ENCODE assay signal across 25 mouse cellular contexts in genomic region chr9:116115875-116116274, GRCm38 (mm10). TPM values are rescaled to one million over a fixed set of nuclear protein-coding genes. Genes with fewer than 3 reads are reported as not detected.
DNase-seq lines count a peak whose midpoint lies in the region; ATAC-seq and TF ChIP-seq lines count a peak whose summit lies in the region.
"Had no signal": no experiment of that assay in that cellular context is flagged by ENCODE, and none has a peak within 500 bp of the region (broad histone marks: within the 10 kb centered on the region; RNA-seq: fewer than 3 reads in every experiment).

No protein-coding gene starts in this region.

- peaks cover 8% of the 10 kb centered on the region; the same call in 1 of the 2 replicates for H3K36me3 ChIP-seq in embryonic facial prominence, embryonic 12.5 days
- H3K36me3 ChIP-seq in embryonic facial prominence, embryonic 10.5 days (replicated peaks): peaks cover 5% of the 10 kb centered on the region; the same call in 1 of the 2 replicates
- peaks cover 67% of the 10 kb centered on the region for H3K36me3 ChIP-seq in limb, embryonic 13.5 days
- peaks cover 16% of the 10 kb centered on the region; the same call in 1 of the 2 replicates for H3K36me3 ChIP-seq in limb, embryonic 10.5 days
- H3K36me3 ChIP-seq in embryonic facial prominence, embryonic 14.5 days (ENCODE audit: control insufficient read depth, insufficient read depth, low read length): peaks cover 50% of the 10 kb centered on the region; the same call in 1 of the 2 replicates
- peaks cover 55% of the 10 kb centered on the region for H3K36me3 ChIP-seq in limb, embryonic 14.5 days (ENCODE audit: control insufficient read depth, insufficient read depth, low read length)
- H3K36me3 ChIP-seq in midbrain, embryonic 14.5 days (ENCODE audit: control insufficient read depth, insufficient read depth, low read length): no peaks in the 10 kb centered on the region
- no peaks in the 10 kb centered on the region for H3K36me3 ChIP-seq in hindbrain, postnatal 0 days (ENCODE audit: insufficient read depth, low read length)
- H3K36me3 ChIP-seq: hindbrain, embryonic 13.5 days had no signal

- no peaks in the 10 kb centered on the region for H3K9me3 ChIP-seq in embryonic facial prominence, embryonic 12.5 days
- no peaks in the 10 kb centered on the region for H3K9me3 ChIP-seq in embryonic facial prominence, embryonic 10.5 days
- H3K9me3 ChIP-seq in limb, embryonic 13.5 days: no peaks in the 10 kb centered on the region
- no peaks in the 10 kb centered on the region for H3K9me3 ChIP-seq in limb, embryonic 10.5 days (replicated peaks)
- no peaks in the 10 kb centered on the region for H3K9me3 ChIP-seq in embryonic facial prominence, embryonic 14.5 days (ENCODE audit: control insufficient read depth, low read length)
- no peaks in the 10 kb centered on the region for H3K9me3 ChIP-seq in limb, embryonic 14.5 days (ENCODE audit: control insufficient read depth, low read length)
- no peaks in the 10 kb centered on the region for H3K9me3 ChIP-seq in midbrain, embryonic 14.5 days (ENCODE audit: control insufficient read depth, low read length)
- H3K9me3 ChIP-seq in hindbrain, postnatal 0 days (ENCODE audit: low read length): no peaks in the 10 kb centered on the region
- H3K9me3 ChIP-seq: heart, embryonic 10.5 days; hindbrain, embryonic 13.5 days had no signal

- 85% methylated on average over 7 of the region's 7 CpGs for WGBS in embryonic facial prominence, embryonic 12.5 days
- 92% methylated on average over 7 of the region's 7 CpGs for WGBS in embryonic facial prominence, embryonic 10.5 days
- 84% methylated on average over 7 of the region's 7 CpGs for WGBS in limb, embryonic 13.5 days
- 96% methylated on average over 7 of the region's 7 CpGs for WGBS in limb, embryonic 10.5 days
- 80% methylated on average over 7 of the region's 7 CpGs for WGBS in embryonic facial prominence, embryonic 14.5 days
- 75% methylated on average over 7 of the region's 7 CpGs for WGBS in limb, embryonic 14.5 days
- 92% methylated on average over 7 of the region's 7 CpGs for WGBS in midbrain, embryonic 14.5 days
- 93% methylated on average over 7 of the region's 7 CpGs for whole genome bisulfite sequencing in hindbrain, postnatal 0 days

- H3K4me2 ChIP-seq in embryonic facial prominence, embryonic 12.5 days (replicated peaks): no peak overlapping the region
- H3K4me2 ChIP-seq in limb, embryonic 13.5 days (replicated peaks): no peak overlapping the region
- H3K4me2 ChIP-seq in embryonic facial prominence, embryonic 14.5 days (ENCODE audit: low read depth, low read length): no peak overlapping the region
- H3K4me2 ChIP-seq in limb, embryonic 14.5 days (replicated peaks; ENCODE audit: low read depth, low read length, severe bottlenecking): no peak overlapping the region
- no peak overlapping the region for H3K4me2 ChIP-seq in midbrain, embryonic 14.5 days (ENCODE audit: low read length)
- no peak overlapping the region for H3K4me2 ChIP-seq in hindbrain, postnatal 0 days (ENCODE audit: low read depth, low read length)
- H3K4me2 ChIP-seq: hindbrain, embryonic 13.5 days had no signal

- H3K4me1 ChIP-seq in embryonic facial prominence, embryonic 12.5 days: peaks cover 14% of the 10 kb centered on the region
- peaks cover 5% of the 10 kb centered on the region for H3K4me1 ChIP-seq in embryonic facial prominence, embryonic 10.5 days
- H3K4me1 ChIP-seq in limb, embryonic 13.5 days: peaks cover 44% of the 10 kb centered on the region
- peaks cover 16% of the 10 kb centered on the region for H3K4me1 ChIP-seq in limb, embryonic 10.5 days
- peaks cover 7% of the 10 kb centered on the region; the same call in 1 of the 2 replicates for H3K4me1 ChIP-seq in embryonic facial prominence, embryonic 14.5 days (ENCODE audit: control insufficient read depth, insufficient read depth, low read length)
- H3K4me1 ChIP-seq in limb, embryonic 14.5 days (ENCODE audit: control insufficient read depth, insufficient read depth, low read length): peaks cover 21% of the 10 kb centered on the region
- H3K4me1 ChIP-seq in midbrain, embryonic 14.5 days (ENCODE audit: control insufficient read depth, insufficient read depth, low read length): no peaks in the 10 kb centered on the region
- no peaks in the 10 kb centered on the region for H3K4me1 ChIP-seq in hindbrain, postnatal 0 days (ENCODE audit: insufficient read depth, low read length)
- H3K4me1 ChIP-seq: hindbrain, embryonic 13.5 days had no signal

- H3K4me3 ChIP-seq in embryonic facial prominence, embryonic 12.5 days: no peak overlapping the region
- H3K4me3 ChIP-seq in embryonic facial prominence, embryonic 10.5 days: no peak overlapping the region
- H3K4me3 ChIP-seq in limb, embryonic 13.5 days: no peak overlapping the region
- H3K4me3 ChIP-seq in limb, embryonic 10.5 days: no peak overlapping the region
- H3K4me3 ChIP-seq in embryonic facial prominence, embryonic 14.5 days (ENCODE audit: low read depth, low read length): no peak overlapping the region
- no peak overlapping the region for H3K4me3 ChIP-seq in limb, embryonic 14.5 days (replicated peaks; ENCODE audit: low read length)
- H3K4me3 ChIP-seq in midbrain, embryonic 14.5 days (replicated peaks; ENCODE audit: low read depth, low read length): no peak overlapping the region
- no peak overlapping the region for H3K4me3 ChIP-seq in hindbrain, postnatal 0 days (ENCODE audit: low read length)
- H3K4me3 ChIP-seq: heart, adult 2 months; heart, embryonic 10.5 days; hindbrain, embryonic 13.5 days had no signal

- no peak for TF ChIP-seq POLR2A in limb, embryonic 14.5 days (IDR thresholded peaks at IDR 0.05; ENCODE audit: borderline replicate concordance, extremely low read depth, insufficient read depth, insufficient read length)

- H3K9ac ChIP-seq in embryonic facial prominence, embryonic 12.5 days: no peak overlapping the region
- no peak overlapping the region for H3K9ac ChIP-seq in limb, embryonic 13.5 days
- H3K9ac ChIP-seq in embryonic facial prominence, embryonic 14.5 days (ENCODE audit: low read depth, low read length): no peak overlapping the region
- no peak overlapping the region for H3K9ac ChIP-seq in limb, embryonic 14.5 days (ENCODE audit: low read depth, low read length, severe bottlenecking)
- H3K9ac ChIP-seq in midbrain, embryonic 14.5 days (replicated peaks; ENCODE audit: low read length): no peak overlapping the region
- H3K9ac ChIP-seq in hindbrain, postnatal 0 days (replicated peaks; ENCODE audit: low read length): no peak overlapping the region
- H3K9ac ChIP-seq: forebrain, postnatal 0 days; hindbrain, embryonic 13.5 days had no signal

- no peak for ATAC-seq in embryonic facial prominence, embryonic 12.5 days (ENCODE audit: insufficient number of reproducible peaks, insufficient read depth, low FRiP score, low TSS enrichment)
- ATAC-seq in limb, embryonic 13.5 days (ENCODE audit: low FRiP score, low read depth): no peak
- no peak for ATAC-seq in embryonic facial prominence, embryonic 14.5 days (ENCODE audit: low read depth)
- no peak for ATAC-seq in limb, embryonic 14.5 days (ENCODE audit: low FRiP score, low read depth)
- no peak for ATAC-seq in midbrain, embryonic 14.5 days (ENCODE audit: low FRiP score, low TSS enrichment)
- no peak for ATAC-seq in hindbrain, postnatal 0 days
- ATAC-seq: activated CD4-positive, CD25-positive, alpha-beta regulatory T cell, adult 4 months; forebrain, embryonic 14.5 days; forebrain, postnatal 0 days; hindbrain, embryonic 16.5 days; inflammation-experienced regulatory T-cells, adult 6 months; intestine, embryonic 16.5 days had no signal

- no peaks in the 10 kb centered on the region for H3K27me3 ChIP-seq in embryonic facial prominence, embryonic 12.5 days
- no peaks in the 10 kb centered on the region for H3K27me3 ChIP-seq in embryonic facial prominence, embryonic 10.5 days (replicated peaks; ENCODE audit: low read depth, poor library complexity, severe bottlenecking)
- no peaks in the 10 kb centered on the region for H3K27me3 ChIP-seq in limb, embryonic 13.5 days
- H3K27me3 ChIP-seq in limb, embryonic 10.5 days (ENCODE audit: low read depth, poor library complexity, severe bottlenecking): no peaks in the 10 kb centered on the region
- H3K27me3 ChIP-seq in embryonic facial prominence, embryonic 14.5 days (replicated peaks; ENCODE audit: control insufficient read depth, insufficient read depth, low read length): no peaks in the 10 kb centered on the region
- no peaks in the 10 kb centered on the region for H3K27me3 ChIP-seq in limb, embryonic 14.5 days (ENCODE audit: control insufficient read depth, insufficient read depth, low read length)
- H3K27me3 ChIP-seq in midbrain, embryonic 14.5 days (ENCODE audit: control insufficient read depth, insufficient read depth, low read length): no peaks in the 10 kb centered on the region
- H3K27me3 ChIP-seq in hindbrain, postnatal 0 days (ENCODE audit: insufficient read depth, low read length): no peaks in the 10 kb centered on the region
- H3K27me3 ChIP-seq: hindbrain, embryonic 13.5 days had no signal

- H3K27ac ChIP-seq in embryonic facial prominence, embryonic 12.5 days: peak overlapping the region; percentile 65; the same call in 1 of the 2 replicates
- no peak overlapping the region for H3K27ac ChIP-seq in embryonic facial prominence, embryonic 10.5 days (replicated peaks)
- H3K27ac ChIP-seq in limb, embryonic 13.5 days: peak overlapping the region; percentile 80; the same call in 1 of the 2 replicates
- no peak overlapping the region for H3K27ac ChIP-seq in limb, embryonic 10.5 days
- peak overlapping the region; percentile 67; the same call in 1 of the 2 replicates for H3K27ac ChIP-seq in embryonic facial prominence, embryonic 14.5 days (replicated peaks; ENCODE audit: low read depth, low read length)
- H3K27ac ChIP-seq in limb, embryonic 14.5 days (replicated peaks; ENCODE audit: low read depth, low read length): 0 out of 2 replicates have a peak overlapping the region, but pooled peaks have one; percentile 8
- H3K27ac ChIP-seq in midbrain, embryonic 14.5 days (replicated peaks; ENCODE audit: low read depth, low read length): no peak overlapping the region
- no peak overlapping the region for H3K27ac ChIP-seq in hindbrain, postnatal 0 days
- H3K27ac ChIP-seq: heart, embryonic 10.5 days; hindbrain, embryonic 13.5 days had no signal

- no peak for DNase-seq in embryonic facial prominence, embryonic 10.5 days (ENCODE audit: low spot score)
- DNase-seq in limb, embryonic 10.5 days (ENCODE audit: low spot score): no peak
- DNase-seq in embryonic facial prominence, embryonic 14.5 days (ENCODE audit: low spot score): no peak
- no peak for DNase-seq in limb, embryonic 14.5 days (ENCODE audit: low spot score)
- no peak for DNase-seq in midbrain, embryonic 14.5 days
- DNase-seq in hindbrain, postnatal 0 days (ENCODE audit: low spot score): no peak
- DNase-seq: adrenal gland, adult 8-10 months; adrenal gland, postnatal 25 days; cerebellum, adult 11 months; cerebellum, adult 2 months; cerebellum, adult 9-11 months; cerebellum, postnatal 25 days; forebrain, postnatal 0 days; gastrocnemius, postnatal 10 days; gastrocnemius, postnatal 36 days; heart, adult 2 months had no signal

- TF ChIP-seq CTCF in hindbrain, postnatal 0 days (IDR thresholded peaks at IDR 0.05; ENCODE audit: low read depth): no peak

RNA-seq across cellular contexts. Expression of gene Tgfbr2, which starts 59.3 kb away (rescaled TPM):
- polyA plus RNA-seq in embryonic facial prominence, embryonic 12.5 days (2016; fragmentation: Nextera tagmentation; extraction: Ambion mirVana): 27.4 and 28.7 TPM in 2 replicates
- polyA plus RNA-seq in embryonic facial prominence, embryonic 10.5 days (2016; fragmentation: Nextera tagmentation; extraction: Ambion mirVana): 8.6 and 9.2 TPM in 2 replicates
- polyA plus RNA-seq in limb, embryonic 13.5 days (2015; fragmentation: Nextera tagmentation; extraction: Ambion mirVana): 39.5 and 43.1 TPM in 2 replicates
- 9.8 and 14.1 TPM in 2 replicates for polyA plus RNA-seq in limb, embryonic 10.5 days (2016; fragmentation: Nextera tagmentation; extraction: Ambion mirVana)
- 49.7 and 53.0 TPM in 2 replicates for polyA plus RNA-seq in embryonic facial prominence, embryonic 14.5 days (2014; fragmentation: Nextera tagmentation; extraction: Ambion mirVana)
- polyA plus RNA-seq in limb, embryonic 14.5 days (2012; rRNA removed): 58.8 and 73.8 TPM in 2 replicates
- 67.2 and 71.5 TPM in 2 replicates for polyA plus RNA-seq in limb, embryonic 14.5 days (2014; fragmentation: Nextera tagmentation; extraction: Ambion mirVana)
- 3.6 and 10.4 TPM in 2 replicates for polyA plus RNA-seq in midbrain, embryonic 14.5 days (2014; fragmentation: Nextera tagmentation; extraction: Ambion mirVana)
- total RNA-seq in hindbrain, postnatal 0 days (2014; rRNA removed): 21.7 and 23.1 TPM in 2 replicates
- polyA plus RNA-seq in hindbrain, postnatal 0 days (2015; fragmentation: Nextera tagmentation; extraction: Ambion mirVana): 7.2 and 7.7 TPM in 2 replicates

Comparison
In these comparisons a context has a peak if more than half of its experiments do, and no peak if none do; other contexts are left out.
1. H3K27ac ChIP-seq: peak in embryonic facial prominence, embryonic 12.5 days (single experiment), limb, embryonic 13.5 days (single experiment), embryonic facial prominence, embryonic 14.5 days (single experiment) and limb, embryonic 14.5 days (single experiment); none in embryonic facial prominence, embryonic 10.5 days (single experiment), limb, embryonic 10.5 days (single experiment), midbrain, embryonic 14.5 days (single experiment) and hindbrain, postnatal 0 days (single experiment).